Mouse (Mus musculus) heart, adult 2 months (tissue): ENCODE results near the gene Ftsj1. TPM values are rescaled to one million over a fixed set of nuclear protein-coding genes. Genes with fewer than 3 reads are reported as not detected.

Source experiments
- DNase-seq, 2 experiments: peaks; one replicate each; pipeline ENCODE4 v3.0.0; 2021
- H3K27ac ChIP-seq: fragments of 200-600 bp; 2 replicates; pipeline ENCODE4 v1.8.1; 2022
- H3K27me3 ChIP-seq: fragments of 200-500 bp; 2 replicates; pipeline ENCODE4 v1.6.1; 2012; ENCODE audit warnings: mild to moderate bottlenecking, low read length, inconsistent platforms, mixed read lengths; ENCODE audit not compliant: control insufficient read depth, insufficient read depth
- H3K36me3 ChIP-seq: fragments of 200-500 bp; 2 replicates; pipeline ENCODE4 v1.6.1; 2012; ENCODE audit warnings: low read length, inconsistent platforms; ENCODE audit not compliant: control insufficient read depth, insufficient read depth
- H3K4me1 ChIP-seq: fragments of 200-500 bp; 2 replicates; pipeline ENCODE4 v1.6.1; 2011; ENCODE audit warnings: low read length; ENCODE audit not compliant: control insufficient read depth, insufficient read depth
- H3K4me3 ChIP-seq: fragments of 200-600 bp; 2 replicates; pipeline ENCODE4 v1.8.1; 2022
- H3K79me2 ChIP-seq: fragments of 200-500 bp; replicated peaks from 2 replicates; pipeline ENCODE4 v1.6.1; 2012; ENCODE audit warnings: mild to moderate bottlenecking, inconsistent platforms, low read length, moderate library complexity, mixed read lengths; ENCODE audit not compliant: control insufficient read depth, insufficient read depth
- H3K9ac ChIP-seq: fragments of 200-500 bp; 2 replicates; pipeline ENCODE4 v1.6.1; 2012; ENCODE audit warnings: low read depth, mild to moderate bottlenecking, control low read depth, inconsistent platforms, low read length, mixed read lengths
- CTCF ChIP-seq: fragments of 200-600 bp; IDR thresholded peaks from 2 replicates; pipeline ENCODE4 v1.8.1; 2022; ENCODE audit warnings: antibody characterized with exemption, mild to moderate bottlenecking, moderate library complexity
- EP300 ChIP-seq: fragments of 200-500 bp; IDR thresholded peaks from 2 replicates; pipeline ENCODE4 v1.6.1; 2011; ENCODE audit warnings: low read depth, low read length, control low read depth; ENCODE audit not compliant: insufficient read depth
- POLR2A ChIP-seq: fragments of 200-500 bp; IDR thresholded peaks from 2 replicates; pipeline ENCODE4 v1.6.1; 2011; ENCODE audit warnings: mild to moderate bottlenecking, low read depth, low read length, control low read depth; ENCODE audit not compliant: insufficient read depth
- WGBS: fragments of 180-500 bp; shearing (Covaris S2); methylation state at CpG from one replicate; pipeline ENCODE4 v1.1.7; 2018; 5-methylcytosine and 5-hydroxymethylcytosine counted together
- intact Hi-C: fragments of 180-260 bp; cut with DNase I; formaldehyde crosslinking; loops from one replicate; pipeline ENCODE4 v1.15.1; 2025
- polyA plus RNA-seq: library from polyadenylated mRNA; depleted of rRNA; stranded (reverse); fragments of >200 nt; gene quantifications from 2 replicates; pipeline ENCODE4 v1.2.3, GENCODE M21; 2012
- total RNA-seq, 2 experiments: library from RNA; stranded (reverse); gene quantifications; 2 replicates each; pipeline ENCODE4 v1.2.3; 2021

Ftsj1 gene
- total and polyA plus RNA-seq, 3 experiments, result 9.6 to 20.0 (median 11.8) TPM

DNA sequence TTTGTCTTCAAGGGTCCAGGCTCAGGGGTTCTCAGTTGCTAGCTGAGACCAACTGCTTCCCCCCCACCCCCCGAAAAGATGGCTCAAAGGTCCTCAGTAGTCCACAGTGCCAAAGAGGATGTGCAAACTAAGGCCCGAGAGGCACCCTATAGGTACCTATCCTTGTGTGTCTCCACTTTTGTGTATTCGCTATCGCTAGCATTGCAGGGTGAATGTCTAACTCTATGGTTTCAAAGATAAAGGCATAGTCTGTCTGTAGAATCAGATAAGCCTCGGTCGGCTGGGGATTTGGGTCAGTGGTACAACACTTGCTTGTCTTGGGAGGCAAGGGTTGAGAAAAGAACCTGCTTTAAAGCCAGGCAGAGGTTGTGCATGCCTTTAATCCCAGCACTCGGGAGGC is 28.7 kb downstream of the Ftsj1 start:
- Histone ChIP-seq H3K27ac (no peak overlapping the region), H3K27me3 (no peaks in the 10 kb centered on the region), H3K36me3 (no peaks in the 10 kb centered on the region), H3K4me3 (no peak overlapping the region), H3K4me1 (no peaks in the 10 kb centered on the region), H3K9ac (no peak overlapping the region), H3K79me2 (no peaks in the 10 kb centered on the region)
- 76% methylated on average over 7 of the region's 7 CpGs for WGBS
- no peak for TF ChIP-seq EP300
- no peak for TF ChIP-seq CTCF
- no peak for TF ChIP-seq POLR2A
- intact Hi-C loops, result no loop called here
- DNase-seq, result no peak

GRCm38 (mm10) chrX:8222678-8223421 is 29.4 kb downstream of the Ftsj1 start:
- intact Hi-C loops, result no loop called here
- no peaks in the 10 kb centered on the region for H3K4me1 ChIP-seq
- WGBS, result 49% methylated on average over 7 of the region's 7 CpGs
- H3K27ac ChIP-seq, result no peak overlapping the region
- H3K4me3 ChIP-seq, result no peak overlapping the region
- H3K9ac ChIP-seq, result no peak overlapping the region
- no peaks in the 10 kb centered on the region for H3K27me3 ChIP-seq
- no peaks in the 10 kb centered on the region for H3K36me3 ChIP-seq
- no peaks in the 10 kb centered on the region for H3K79me2 ChIP-seq
- no peak for DNase-seq
- TF ChIP-seq EP300 (no peak), POLR2A (no peak), CTCF (no peak)

DNA sequence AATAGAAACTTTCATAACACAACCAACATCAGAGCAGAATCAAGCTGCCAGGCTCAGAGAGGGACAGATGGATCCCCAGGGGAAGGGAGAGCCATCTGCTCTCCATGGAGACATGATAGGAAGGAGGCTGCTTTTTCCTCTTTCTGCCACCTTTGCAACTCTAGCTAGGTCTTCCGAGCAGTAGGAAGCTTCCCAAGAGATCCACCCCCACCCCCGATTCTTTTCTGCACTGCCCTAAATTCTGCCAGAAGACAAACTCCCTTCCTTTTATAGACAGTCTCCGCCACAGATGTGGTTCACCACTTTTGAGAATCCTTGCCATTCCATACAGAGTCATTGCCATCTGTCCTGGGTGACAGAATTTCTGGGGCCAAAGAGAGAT is 29.9 kb downstream of the Ftsj1 start:
- no peak for TF ChIP-seq CTCF
- TF ChIP-seq EP300, result no peak
- TF ChIP-seq POLR2A, result no peak
- H3K4me1 ChIP-seq, result no peaks in the 10 kb centered on the region
- H3K27ac ChIP-seq, result no peak overlapping the region
- no peaks in the 10 kb centered on the region for H3K79me2 ChIP-seq
- intact Hi-C loops, result no loop called here
- no peak overlapping the region for H3K4me3 ChIP-seq
- H3K9ac ChIP-seq, result no peak overlapping the region
- DNase-seq, result no peak
- H3K27me3 ChIP-seq, result no peaks in the 10 kb centered on the region
- WGBS, result 49% methylated on average over 3 of the region's 3 CpGs
- no peaks in the 10 kb centered on the region for H3K36me3 ChIP-seq

DNA sequence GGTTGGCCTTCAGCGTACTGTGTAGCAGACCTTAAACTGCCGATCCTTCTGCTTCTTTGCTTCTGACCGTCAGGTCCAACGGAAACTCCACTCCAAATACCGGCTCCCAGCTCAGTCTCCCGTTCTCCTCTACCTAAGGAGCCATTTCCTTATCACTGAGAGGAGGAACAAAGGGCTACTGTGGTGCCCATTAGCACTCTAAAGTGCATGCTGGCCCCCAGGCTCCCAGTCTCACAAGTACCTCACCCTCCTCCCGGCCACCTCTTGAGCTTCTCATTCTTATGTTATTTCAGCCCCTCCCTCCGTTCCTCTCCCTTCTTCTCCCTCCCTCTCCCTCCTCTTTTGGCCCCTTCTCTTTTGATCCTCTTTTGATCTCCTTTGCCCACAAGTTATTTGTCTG is 32.6 kb downstream of the Ftsj1 start:
- 47% methylated on average over 8 of the region's 8 CpGs for WGBS
- no peaks in the 10 kb centered on the region for H3K79me2 ChIP-seq
- no peak overlapping the region for H3K4me3 ChIP-seq
- no peak overlapping the region for H3K27ac ChIP-seq
- no peaks in the 10 kb centered on the region for H3K27me3 ChIP-seq
- no peak overlapping the region for H3K9ac ChIP-seq
- DNase-seq, result no peak
- H3K36me3 ChIP-seq, result no peaks in the 10 kb centered on the region
- no peaks in the 10 kb centered on the region for H3K4me1 ChIP-seq
- no peak for TF ChIP-seq POLR2A
- no peak for TF ChIP-seq EP300
- no peak for TF ChIP-seq CTCF
- intact Hi-C loops, result no loop called here

GRCm38 (mm10) chrX:8218114-8218513 is 34.1 kb downstream of the Ftsj1 start:
- 55% methylated on average over 2 of the region's 2 CpGs for WGBS

GRCm38 (mm10) chrX:8217383-8217782 is 34.8 kb downstream of the Ftsj1 start:
- Histone ChIP-seq H3K9ac (no peak overlapping the region), H3K27me3 (no peaks in the 10 kb centered on the region), H3K4me3 (no peak overlapping the region), H3K36me3 (no peaks in the 10 kb centered on the region), H3K4me1 (no peaks in the 10 kb centered on the region), H3K79me2 (no peaks in the 10 kb centered on the region), H3K27ac (no peak overlapping the region)
- DNase-seq, result no peak
- intact Hi-C loops, result no loop called here
- TF ChIP-seq POLR2A (no peak), CTCF (no peak), EP300 (no peak)
- 30% methylated on average over 6 of the region's 6 CpGs for WGBS

More at GRCm38 (mm10) chrX:8218114-8218513, 34.1 kb downstream of the Ftsj1 start:
- no peak overlapping the region for H3K4me3 ChIP-seq
- H3K27ac ChIP-seq, result no peak overlapping the region
- TF ChIP-seq POLR2A, result no peak
- no peak for TF ChIP-seq CTCF
- no peak for TF ChIP-seq EP300
- H3K4me1 ChIP-seq, result no peaks in the 10 kb centered on the region
- intact Hi-C loops, result no loop called here
- H3K79me2 ChIP-seq, result no peaks in the 10 kb centered on the region
- no peak for DNase-seq
- H3K27me3 ChIP-seq, result no peaks in the 10 kb centered on the region
- no peak overlapping the region for H3K9ac ChIP-seq
- H3K36me3 ChIP-seq, result no peaks in the 10 kb centered on the region
